Mouse (Mus musculus) liver, embryonic 16.5 days (tissue): Measurements from ENCODE around the gene Tmcc3. TPM values are rescaled to one million over a fixed set of nuclear protein-coding genes. Genes with fewer than 3 reads are reported as not detected.

ENCODE experiments used
- ATAC-seq: fragments of 200-750 bp; cut with Nextera tagmentation; 2 replicates; pipeline ENCODE4 v1.8.0; 2017; ENCODE audit warnings: low read depth, mild to moderate bottlenecking, moderate number of reproducible peaks, moderate library complexity
- H3K27ac ChIP-seq: fragments of 300-500 bp; sonication (generic); 2 replicates; pipeline ENCODE4 v1.5.1; 2014; ENCODE audit warnings: mild to moderate bottlenecking, low read length
- H3K27me3 ChIP-seq: fragments of 300-500 bp; sonication (generic); 2 replicates; pipeline ENCODE4 v1.6.1; 2014; ENCODE audit warnings: low read depth, low read length, mixed read lengths; ENCODE audit not compliant: control insufficient read depth, insufficient read depth
- H3K36me3 ChIP-seq: fragments of 300-500 bp; sonication (generic); 2 replicates; pipeline ENCODE4 v1.6.1; 2014; ENCODE audit warnings: mild to moderate bottlenecking; ENCODE audit not compliant: control insufficient read depth, insufficient read depth
- H3K4me1 ChIP-seq: fragments of 300-500 bp; sonication (generic); 2 replicates; pipeline ENCODE4 v1.6.1; 2014; ENCODE audit warnings: low read depth, low read length, mixed read lengths; ENCODE audit not compliant: control insufficient read depth
- H3K4me2 ChIP-seq: fragments of 300-500 bp; sonication (generic); 2 replicates; pipeline ENCODE4 v1.6.1; 2014; ENCODE audit warnings: low read depth, low read length, mixed read lengths
- H3K4me3 ChIP-seq: fragments of 300-500 bp; sonication (generic); 2 replicates; pipeline ENCODE4 v1.5.1; 2014; ENCODE audit warnings: low read depth, mild to moderate bottlenecking, low read length
- H3K9ac ChIP-seq: fragments of 300-500 bp; sonication (generic); 2 replicates; pipeline ENCODE4 v1.6.1; 2014; ENCODE audit warnings: low read depth, low read length
- H3K9me3 ChIP-seq: fragments of 300-500 bp; sonication (generic); replicated peaks from 2 replicates; pipeline ENCODE4 v1.6.1; 2016; ENCODE audit warnings: low read length; ENCODE audit not compliant: control insufficient read depth
- WGBS: fragments of 180-500 bp; shearing (Covaris S2); extraction: QIAGEN DNeasy Blood & Tissue Kit; methylation state at CpG from one replicate; pipeline ENCODE4 v1.1.7; 2014; ENCODE audit not compliant: insufficient replicate concordance; 5-methylcytosine and 5-hydroxymethylcytosine counted together
- polyA plus RNA-seq: library from polyadenylated mRNA; unstranded; fragments of >200 nt; fragmentation: Nextera tagmentation; extraction: Ambion mirVana; gene quantifications from 2 replicates; pipeline ENCODE4 v1.2.1, GENCODE M21; 2015

Gene Tmcc3
- polyA plus RNA-seq, 1 experiment from 2014 or later, result 6.7 TPM

DNA sequence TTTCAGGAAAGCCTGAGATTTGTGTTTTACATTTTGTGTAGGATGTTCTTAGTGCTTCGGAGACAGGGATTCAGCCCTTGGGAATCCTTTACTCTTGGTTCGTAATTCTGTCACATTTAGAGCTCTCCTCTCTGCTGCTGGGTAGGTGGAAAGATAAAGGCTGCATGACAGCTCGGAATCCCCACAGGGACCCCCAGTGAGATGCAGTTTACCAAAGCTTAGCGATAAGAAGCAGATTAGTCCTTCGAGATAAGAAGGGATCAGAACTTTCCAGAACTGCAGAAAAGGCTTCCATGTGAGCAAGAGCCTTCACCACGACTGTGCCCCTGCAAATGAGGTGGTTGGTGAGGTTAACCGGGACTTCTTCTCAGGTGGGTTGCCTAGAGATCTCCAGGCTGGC is 122.2 kb downstream of the Tmcc3 start:
- Histone ChIP-seq H3K9me3 (no peaks in the 10 kb centered on the region), H3K4me2 (no peak overlapping the region), H3K4me1 (no peaks in the 10 kb centered on the region), H3K9ac (no peak overlapping the region), H3K27ac (no peak overlapping the region), H3K4me3 (no peak overlapping the region), H3K36me3 (no peaks in the 10 kb centered on the region), H3K27me3 (no peaks in the 10 kb centered on the region)
- no peak for ATAC-seq
- 40% methylated on average over 7 of the region's 7 CpGs for WGBS

GRCm38 (mm10) chr10:94442725-94443124 is 131.0 kb downstream of the Tmcc3 start:
- Histone ChIP-seq H3K27ac (no peak overlapping the region), H3K36me3 (no peaks in the 10 kb centered on the region), H3K9ac (no peak overlapping the region), H3K9me3 (no peaks in the 10 kb centered on the region), H3K4me3 (no peak overlapping the region), H3K4me2 (no peak overlapping the region), H3K4me1 (no peaks in the 10 kb centered on the region), H3K27me3 (no peaks in the 10 kb centered on the region)
- 76% methylated on average over 7 of the region's 7 CpGs for WGBS
- no peak for ATAC-seq

- H3K27me3 ChIP-seq, result no peaks in the 10 kb centered on the region
- 66% methylated on average over 4 of the region's 4 CpGs for WGBS
- no peak overlapping the region for H3K4me2 ChIP-seq
- H3K36me3 ChIP-seq, result no peaks in the 10 kb centered on the region
- no peak for ATAC-seq
- no peak overlapping the region for H3K9ac ChIP-seq
- no peaks in the 10 kb centered on the region for H3K9me3 ChIP-seq
- no peaks in the 10 kb centered on the region for H3K4me1 ChIP-seq
- no peak overlapping the region for H3K27ac ChIP-seq
- H3K4me3 ChIP-seq, result no peak overlapping the region
Measured at GRCm38 (mm10) chr10:94443453-94443852, 131.7 kb downstream of the Tmcc3 start.

DNA sequence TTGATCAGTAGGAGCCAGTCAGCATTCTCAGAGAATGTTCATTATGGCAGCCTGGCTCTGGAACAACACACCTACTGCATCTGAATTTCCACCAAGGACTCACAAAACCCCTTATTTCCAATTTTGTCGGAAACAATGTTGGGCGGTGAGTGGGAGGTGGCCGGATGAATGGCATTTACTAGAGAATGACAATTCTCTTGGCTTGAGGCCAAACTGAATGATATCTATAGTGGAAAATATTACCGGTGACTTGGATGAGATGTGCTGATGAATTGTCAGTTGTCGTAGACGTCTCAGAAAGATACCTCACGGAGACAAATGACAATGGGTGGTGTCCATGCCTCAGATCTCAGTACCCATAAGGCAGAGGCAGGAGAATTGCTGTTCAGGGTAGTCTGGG is 133.4 kb downstream of the Tmcc3 start:
- H3K9ac ChIP-seq, result no peak overlapping the region
- no peak for ATAC-seq
- 75% methylated on average over 7 of the region's 7 CpGs for WGBS
- H3K36me3 ChIP-seq, result no peaks in the 10 kb centered on the region
- no peaks in the 10 kb centered on the region for H3K27me3 ChIP-seq
- no peaks in the 10 kb centered on the region for H3K4me1 ChIP-seq
- no peaks in the 10 kb centered on the region for H3K9me3 ChIP-seq
- no peak overlapping the region for H3K4me2 ChIP-seq
- no peak overlapping the region for H3K4me3 ChIP-seq
- no peak overlapping the region for H3K27ac ChIP-seq

DNA sequence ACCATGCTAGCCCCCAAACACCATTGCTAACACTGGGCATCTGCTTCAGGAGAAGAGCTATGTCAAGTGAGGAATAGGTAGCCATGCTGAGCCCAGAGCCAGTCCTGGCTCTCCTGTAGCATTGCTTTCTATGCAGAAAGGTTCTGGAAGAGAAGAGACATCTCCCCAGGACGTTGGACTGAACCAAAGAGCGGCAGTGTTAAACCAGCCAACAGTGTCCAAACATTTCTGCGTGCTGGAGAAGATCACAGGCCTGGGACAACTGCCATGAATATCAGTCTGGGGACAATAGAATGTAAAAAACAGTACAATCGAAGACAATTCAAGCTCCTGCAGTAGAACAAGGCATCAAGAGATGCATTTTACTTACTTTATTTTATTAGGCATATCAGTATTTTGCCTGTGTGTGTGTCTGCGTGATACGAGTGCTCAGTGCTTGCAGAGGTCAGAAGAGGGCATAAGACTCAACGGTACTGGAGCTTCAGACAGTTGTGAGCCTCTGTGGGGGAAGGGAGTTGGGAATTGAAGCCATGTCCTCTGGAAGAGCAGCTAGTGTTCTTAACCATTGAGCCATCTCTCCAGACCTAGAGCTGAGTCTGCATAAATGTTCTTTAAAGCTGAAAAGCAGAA is 134.7 kb downstream of the Tmcc3 start:
- Histone ChIP-seq H3K4me2 (no peak overlapping the region), H3K9ac (no peak overlapping the region), H3K4me1 (no peaks in the 10 kb centered on the region), H3K9me3 (no peaks in the 10 kb centered on the region), H3K27ac (no peak overlapping the region), H3K27me3 (no peaks in the 10 kb centered on the region), H3K36me3 (no peaks in the 10 kb centered on the region), H3K4me3 (no peak overlapping the region)
- 55% methylated on average over 7 of the region's 7 CpGs for WGBS
- no peak for ATAC-seq

DNA sequence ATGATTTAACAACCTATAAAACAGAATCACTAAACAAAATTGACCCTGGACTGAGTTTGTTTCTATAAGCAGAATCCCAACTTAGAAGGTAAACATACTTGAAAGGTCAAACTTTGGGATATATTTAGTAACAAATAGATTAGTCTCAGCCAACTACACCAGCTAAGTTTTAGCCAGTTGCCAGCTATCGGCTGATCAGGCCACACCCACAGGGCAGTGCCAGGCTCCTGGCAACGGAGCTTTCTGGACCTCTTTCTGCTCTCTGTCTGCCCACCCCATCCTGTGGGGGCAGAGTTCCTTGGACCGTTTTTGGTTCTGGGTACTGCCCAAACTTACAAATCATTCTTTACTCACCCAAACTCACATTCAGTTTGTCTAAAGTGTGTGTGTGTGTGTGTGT is 137.9 kb downstream of the Tmcc3 start:
- WGBS, result 25% methylated on average over 3 of the region's 3 CpGs
- H3K9me3 ChIP-seq, result no peaks in the 10 kb centered on the region
- no peak overlapping the region for H3K4me3 ChIP-seq
- no peaks in the 10 kb centered on the region for H3K27me3 ChIP-seq
- H3K4me2 ChIP-seq, result no peak overlapping the region
- no peaks in the 10 kb centered on the region for H3K36me3 ChIP-seq
- no peak overlapping the region for H3K9ac ChIP-seq
- H3K4me1 ChIP-seq, result no peaks in the 10 kb centered on the region
- no peak for ATAC-seq
- no peak overlapping the region for H3K27ac ChIP-seq

GRCm38 (mm10) chr10:94450781-94451180 is 139.0 kb downstream of the Tmcc3 start:
- no peak for ATAC-seq
- Histone ChIP-seq H3K9me3 (no peaks in the 10 kb centered on the region), H3K27me3 (no peaks in the 10 kb centered on the region), H3K9ac (no peak overlapping the region), H3K36me3 (no peaks in the 10 kb centered on the region), H3K4me2 (no peak overlapping the region), H3K27ac (no peak overlapping the region), H3K4me3 (no peak overlapping the region), H3K4me1 (no peaks in the 10 kb centered on the region)
- WGBS, result 44% methylated on average over 8 of the region's 8 CpGs

DNA sequence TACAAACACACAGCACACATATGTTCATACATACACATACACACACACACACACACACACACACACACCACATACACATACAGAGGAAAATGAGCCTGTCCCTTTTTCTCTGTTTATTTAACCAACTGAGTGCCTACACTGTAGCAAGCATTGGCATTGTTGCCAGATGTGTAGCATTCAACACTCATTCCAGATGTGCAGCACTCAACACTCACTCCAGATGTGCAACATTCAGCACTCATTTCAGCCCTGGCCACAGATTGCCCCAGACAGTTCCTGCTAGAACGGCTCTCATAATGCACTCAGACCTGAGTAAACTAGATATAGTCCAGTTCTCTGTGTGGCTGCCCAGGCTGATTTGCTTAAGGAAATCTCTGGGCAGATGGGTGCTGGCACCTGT is 145.7 kb downstream of the Tmcc3 start:
- Histone ChIP-seq H3K36me3 (no peaks in the 10 kb centered on the region), H3K27ac (no peak overlapping the region), H3K4me1 (no peaks in the 10 kb centered on the region), H3K4me3 (no peak overlapping the region), H3K4me2 (no peak overlapping the region), H3K9me3 (no peaks in the 10 kb centered on the region), H3K9ac (no peak overlapping the region), H3K27me3 (no peaks in the 10 kb centered on the region)
- 45% methylated on average over 1 of the region's 1 CpGs for WGBS
- ATAC-seq, result no peak

DNA sequence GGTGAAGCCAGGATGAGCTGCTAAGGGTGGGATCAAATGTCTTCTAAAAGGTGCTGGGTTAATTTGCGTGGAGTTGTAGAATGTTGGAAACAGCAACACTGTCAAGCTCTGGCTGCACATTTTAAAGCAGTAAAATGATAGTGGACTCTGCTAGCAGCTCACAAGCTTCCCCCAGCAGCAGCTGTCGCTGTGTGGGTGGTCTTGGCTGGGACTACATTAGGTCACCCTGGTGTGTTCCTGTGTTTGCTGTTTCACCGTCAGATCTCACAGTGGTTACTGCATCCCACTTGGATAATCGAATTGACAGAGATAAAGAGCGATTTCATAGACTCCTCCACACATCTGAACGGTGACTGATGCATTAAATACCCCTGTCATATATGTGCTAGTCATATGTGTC is 146.9 kb downstream of the Tmcc3 start:
- Histone ChIP-seq H3K27ac (no peak overlapping the region), H3K27me3 (no peaks in the 10 kb centered on the region), H3K36me3 (no peaks in the 10 kb centered on the region), H3K4me1 (no peaks in the 10 kb centered on the region), H3K4me2 (no peak overlapping the region), H3K9ac (no peak overlapping the region), H3K9me3 (no peaks in the 10 kb centered on the region), H3K4me3 (no peak overlapping the region)
- ATAC-seq, result no peak
- 48% methylated on average over 6 of the region's 6 CpGs for WGBS
